Mouse (Mus musculus) small intestine, adult 2 months (tissue): ENCODE data around the gene Dlg2. TPM values are rescaled to one million over a fixed set of nuclear protein-coding genes. Genes with fewer than 3 reads are reported as not detected.

Source experiments
- H3K27ac ChIP-seq: fragments of 200-500 bp; 2 replicates; pipeline ENCODE4 v1.5.1; 2012; ENCODE audit warnings: low read depth, low read length, control low read depth, inconsistent platforms; ENCODE audit not compliant: insufficient read depth
- H3K27me3 ChIP-seq: fragments of 200-500 bp; 2 replicates; pipeline ENCODE4 v1.6.1; 2012; ENCODE audit warnings: mild to moderate bottlenecking, moderate library complexity, low read length, inconsistent platforms; ENCODE audit not compliant: control insufficient read depth, insufficient read depth
- H3K36me3 ChIP-seq: fragments of 200-500 bp; 2 replicates; pipeline ENCODE4 v1.6.1; 2012; ENCODE audit warnings: mild to moderate bottlenecking, low read length, control low read depth, inconsistent platforms; ENCODE audit not compliant: control insufficient read depth, insufficient read depth
- H3K4me1 ChIP-seq: fragments of 200-500 bp; 2 replicates; pipeline ENCODE4 v1.6.1; 2012; ENCODE audit warnings: low read length, inconsistent platforms, mixed read lengths; ENCODE audit not compliant: control insufficient read depth, insufficient read depth, insufficient read length
- H3K4me3 ChIP-seq: fragments of 200-500 bp; 2 replicates; pipeline ENCODE4 v1.5.1; 2012; ENCODE audit warnings: low read depth, mild to moderate bottlenecking, control low read depth, inconsistent platforms, low read length, moderate library complexity
- CTCF ChIP-seq: fragments of 200-500 bp; IDR thresholded peaks from 2 replicates; pipeline ENCODE4 v1.5.1; 2012; ENCODE audit warnings: low read depth, mild to moderate bottlenecking, control low read depth, inconsistent platforms, low read length, moderate library complexity, mixed read lengths; ENCODE audit not compliant: insufficient replicate concordance, insufficient read length; ENCODE audit errors: extremely low read depth
- POLR2A ChIP-seq: fragments of 200-500 bp; IDR thresholded peaks from 2 replicates; pipeline ENCODE4 v1.6.1; 2012; ENCODE audit warnings: low read depth, mild to moderate bottlenecking, control low read depth, inconsistent platforms, low read length, moderate library complexity
- WGBS: fragments of 180-500 bp; shearing (Covaris S2); methylation state at CpG from one replicate; pipeline ENCODE4 v1.1.7; 2018; 5-methylcytosine and 5-hydroxymethylcytosine counted together
- polyA plus RNA-seq: library from polyadenylated mRNA; depleted of rRNA; stranded (reverse); fragments of >200 nt; gene quantifications from 2 replicates; pipeline ENCODE4 v1.2.3, GENCODE M21; 2012

The Dlg2 gene
- polyA plus RNA-seq, 1 experiment = 0.38 TPM

- 20% methylated on average over 4 of the region's 4 CpGs for whole genome bisulfite sequencing
- TF ChIP-seq CTCF (no peak), POLR2A (no peak)
- no peak overlapping the region for H3K4me3 ChIP-seq
- H3K27ac ChIP-seq = no peak overlapping the region
- no peaks in the 10 kb centered on the region for H3K4me1 ChIP-seq
- H3K27me3 ChIP-seq = no peaks in the 10 kb centered on the region
- H3K36me3 ChIP-seq = no peaks in the 10 kb centered on the region
Observed at GRCm38 (mm10) chr7:92102892-92103543, 1626.5 kb downstream of the Dlg2 start.

GRCm38 (mm10) chr7:92105477-92105876, 1629.0 kb downstream of the Dlg2 start:
- no peaks in the 10 kb centered on the region for H3K4me1 ChIP-seq
- 28% methylated on average over 2 of the region's 2 CpGs for WGBS
- no peak overlapping the region for H3K27ac ChIP-seq
- no peaks in the 10 kb centered on the region for H3K36me3 ChIP-seq
- no peak overlapping the region for H3K4me3 ChIP-seq
- TF ChIP-seq CTCF = no peak
- TF ChIP-seq POLR2A = no peak
- H3K27me3 ChIP-seq = no peaks in the 10 kb centered on the region

- no peaks in the 10 kb centered on the region for H3K4me1 ChIP-seq
- H3K36me3 ChIP-seq = no peaks in the 10 kb centered on the region
- H3K4me3 ChIP-seq = no peak overlapping the region
- no peak overlapping the region for H3K27ac ChIP-seq
- no peaks in the 10 kb centered on the region for H3K27me3 ChIP-seq
- whole genome bisulfite sequencing = 85% methylated on average over 2 of the region's 2 CpGs
- no peak for TF ChIP-seq POLR2A
- TF ChIP-seq CTCF = no peak
Observed at GRCm38 (mm10) chr7:92105956-92106355, 1629.5 kb downstream of the Dlg2 start.

GRCm38 (mm10) chr7:92113065-92113464, 1636.6 kb downstream of the Dlg2 start:
- Histone ChIP-seq H3K27ac (no peak overlapping the region), H3K4me3 (no peak overlapping the region), H3K27me3 (no peaks in the 10 kb centered on the region), H3K36me3 (no peaks in the 10 kb centered on the region), H3K4me1 (no peaks in the 10 kb centered on the region)
- no peak for TF ChIP-seq POLR2A
- no peak for TF ChIP-seq CTCF
- WGBS = 76% methylated on average over 4 of the region's 4 CpGs

GRCm38 (mm10) chr7:92115237-92115871, 1638.9 kb downstream of the Dlg2 start:
- Histone ChIP-seq H3K27ac (no peak overlapping the region), H3K4me3 (no peak overlapping the region), H3K4me1 (no peaks in the 10 kb centered on the region), H3K36me3 (no peaks in the 10 kb centered on the region), H3K27me3 (no peaks in the 10 kb centered on the region)
- TF ChIP-seq CTCF = no peak
- 81% methylated on average over 5 of the region's 5 CpGs for WGBS

- WGBS = 53% methylated on average over 2 of the region's 2 CpGs
- H3K4me3 ChIP-seq = no peak overlapping the region
- TF ChIP-seq POLR2A (no peak), CTCF (no peak)
- no peak overlapping the region for H3K27ac ChIP-seq
- no peaks in the 10 kb centered on the region for H3K36me3 ChIP-seq
- H3K4me1 ChIP-seq = no peaks in the 10 kb centered on the region
- no peaks in the 10 kb centered on the region for H3K27me3 ChIP-seq
Observed at GRCm38 (mm10) chr7:92123276-92123675, 1646.8 kb downstream of the Dlg2 start.

- Histone ChIP-seq H3K27ac (no peak overlapping the region), H3K36me3 (no peaks in the 10 kb centered on the region), H3K4me1 (no peaks in the 10 kb centered on the region), H3K4me3 (no peak overlapping the region), H3K27me3 (no peaks in the 10 kb centered on the region)
- WGBS = 60% methylated on average over 3 of the region's 3 CpGs
- TF ChIP-seq POLR2A = no peak
- TF ChIP-seq CTCF = no peak
Observed at GRCm38 (mm10) chr7:92125886-92126285, 1649.4 kb downstream of the Dlg2 start.
